Mouse (Mus musculus) left cerebral cortex, postnatal 25 days (tissue): ENCODE data around the gene Vmn1r178. TPM values are rescaled to one million over a fixed set of nuclear protein-coding genes. Genes with fewer than 3 reads are reported as not detected.
"Not testable (repeated sequence)": the region's sequence is repeated elsewhere in the genome, so short reads cannot be mapped to it uniquely, and the experiment has no call there.

ENCODE experiments used
- DNase-seq, 2 experiments: peaks; one replicate each; pipeline ENCODE4 v3.0.0; 2022; ENCODE audit warnings: low spot score in 2 of 2, mixed read lengths in 1 of 2
- intact Hi-C: fragments of 180-260 bp; cut with DNase I; formaldehyde crosslinking; loops from one replicate; pipeline ENCODE4 v1.15.1; 2025
- total RNA-seq, 2 experiments: library from RNA; stranded (reverse); gene quantifications; 2 replicates each; pipeline ENCODE4 v1.2.3; 2021

The Vmn1r178 gene
- not detected for total RNA-seq

DNA sequence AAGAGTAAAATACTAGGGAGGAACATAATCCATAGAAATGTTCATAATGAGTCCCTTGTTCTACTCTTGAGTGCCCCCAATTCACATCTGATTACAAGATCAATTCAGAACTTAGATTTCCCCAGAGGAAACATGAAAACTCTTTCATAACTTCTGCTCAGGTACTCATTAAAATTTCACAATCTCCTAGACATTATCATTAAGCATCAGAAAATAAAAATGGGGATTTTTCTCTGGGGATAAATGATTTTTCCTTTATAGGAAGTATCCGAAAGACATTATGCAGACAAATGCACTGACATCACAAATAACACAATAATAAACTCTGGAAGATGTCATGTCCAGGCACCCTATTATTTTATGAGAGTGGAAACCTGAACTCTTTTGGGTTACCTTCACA lies at the start of gene Vmn1r178:
Vmn1r178 (plus strand) TSS at position 301 of the 400 bp plus-strand sequence.
- intact Hi-C loops: no loop called here
- DNase-seq: no peak

DNA sequence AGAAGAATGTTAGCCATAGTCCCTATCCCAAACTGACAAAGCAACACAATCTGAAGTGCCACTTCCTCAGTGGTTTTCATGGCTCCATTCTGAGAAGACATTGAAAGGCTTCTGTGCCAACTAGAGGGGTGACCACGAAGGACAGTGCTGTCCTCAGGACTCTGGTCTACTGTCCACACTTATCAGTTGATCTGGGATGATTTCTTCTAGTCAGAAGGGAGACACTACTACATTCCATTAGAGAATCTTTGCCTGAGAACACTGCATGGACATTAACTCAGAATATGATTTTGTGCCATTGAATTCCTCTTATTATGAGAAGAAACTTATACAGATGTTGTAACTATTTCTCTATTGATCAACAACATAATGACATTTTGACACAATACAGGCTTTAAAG lies 25.5 kb upstream of the Vmn1r178 start, which contains the start of gene Vmn1r177:
Vmn1r177 (minus strand) TSS at position 101 of the 400 bp plus-strand sequence.
- intact Hi-C loops, DNase-seq: not testable (repeated sequence)

DNA sequence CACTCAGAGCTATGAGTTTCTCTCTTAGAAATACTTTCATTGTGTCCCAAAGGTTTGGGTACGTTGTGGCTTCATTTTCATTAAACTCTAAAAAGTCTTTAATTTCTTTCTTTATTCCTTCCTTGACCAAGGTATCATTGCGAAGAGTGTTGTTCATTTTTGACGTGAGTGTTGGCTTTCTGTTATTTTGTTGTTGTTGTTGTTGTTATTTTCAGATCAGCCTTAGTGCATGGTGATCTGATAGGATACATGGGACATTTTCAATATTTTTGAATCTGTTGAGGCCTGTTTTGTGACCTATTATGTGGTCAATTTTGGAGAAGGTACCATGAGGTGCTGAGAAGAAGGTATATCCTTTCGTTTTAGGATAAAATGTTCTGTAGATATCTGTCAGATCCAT lies 14.9 kb upstream of the Vmn1r178 start:
- DNase-seq, intact Hi-C loops: not testable (repeated sequence)

DNA sequence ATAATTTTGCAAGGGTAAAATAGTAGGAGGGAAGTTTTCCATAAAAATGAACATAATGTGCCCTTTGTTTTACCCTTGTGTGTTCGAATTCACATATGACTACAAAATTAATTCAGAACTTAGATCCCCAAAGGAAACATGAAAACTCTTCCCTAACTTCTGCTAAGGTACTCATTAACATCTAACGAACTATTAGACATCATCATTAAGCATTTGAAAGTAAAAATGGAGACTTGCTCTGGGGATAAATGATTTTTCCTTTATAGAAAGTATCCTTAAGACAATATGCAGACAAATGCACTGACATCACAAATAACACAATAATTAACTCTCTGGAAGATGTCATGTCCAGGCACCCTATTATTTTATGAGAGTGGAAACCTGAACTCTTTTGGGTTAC lies 34.9 kb downstream of the Vmn1r178 start, which contains the start of gene Vmn1r179:
Vmn1r179 (plus strand) TSS at position 301 of the 400 bp plus-strand sequence.
- no peak for DNase-seq
- intact Hi-C loops: no loop called here

Other genes starting within 250 kb of the Vmn1r178 start
- not detected for gene Vmn1r172, start 233.7 kb upstream of the Vmn1r178 start, total RNA-seq
- gene Vmn1r173, start 191.3 kb upstream of the Vmn1r178 start, total RNA-seq: not detected
- not detected for gene Vmn1r174, start 139.7 kb upstream of the Vmn1r178 start, total RNA-seq
- not detected for gene Vmn1r175, start 81.4 kb upstream of the Vmn1r178 start, total RNA-seq
- gene Vmn1r176, start 54.6 kb upstream of the Vmn1r178 start, total RNA-seq: not detected
- not detected for gene Vmn1r177, start 25.6 kb upstream of the Vmn1r178 start, total RNA-seq
- gene Vmn1r179, start 35.0 kb downstream of the Vmn1r178 start, total RNA-seq: not detected
- not detected for gene Vmn1r180, start 58.6 kb downstream of the Vmn1r178 start, total RNA-seq
- gene Vmn1r181, start 82.6 kb downstream of the Vmn1r178 start, total RNA-seq: not detected
- not detected for gene V1rd19, start 109.7 kb downstream of the Vmn1r178 start, total RNA-seq
- gene Vmn1r183, start 161.2 kb downstream of the Vmn1r178 start, total RNA-seq: not detected
- gene Zfp180, start 189.9 kb downstream of the Vmn1r178 start, total RNA-seq: 10 to 100 TPM; 47.1 to 47.6 TPM
- 10 to 100 TPM in 1 of 2 experiments, 1 to 10 TPM in 1; 8.4 to 10.2 TPM for gene Zfp112, start 220.3 kb downstream of the Vmn1r178 start, total RNA-seq
- gene Zfp235, start 242.2 kb downstream of the Vmn1r178 start, total RNA-seq: 10 to 100 TPM; 20.2 to 20.4 TPM